Mouse (Mus musculus): ENCODE measurements around the gene Trmt1. TPM values are rescaled to one million over a fixed set of nuclear protein-coding genes. Genes with fewer than 3 reads are reported as not detected.

Trmt1 gene
- polyA plus RNA-seq, 1 experiment from 2014 or later: 56.2 TPM

GRCm38 (mm10) chr8:84650213-84650612, 35.9 kb upstream of the Trmt1 start:
- no peak for ATAC-seq (ENCODE audit: insufficient read depth, low FRiP score, low read depth)
- H3K4me1 ChIP-seq: peaks cover 10% of the 10 kb centered on the region
- H3K27me3 ChIP-seq (replicated peaks): no peaks in the 10 kb centered on the region
- H3K4me3 ChIP-seq (replicated peaks): no peak overlapping the region
- H3K27ac ChIP-seq: 0 out of 2 replicates have a peak overlapping the region, but pooled peaks have one; percentile 12
- H3K9ac ChIP-seq: no peak overlapping the region
- 50% methylated on average over 3 of the region's 3 CpGs for WGBS
- no peaks in the 10 kb centered on the region for H3K9me3 ChIP-seq
- H3K36me3 ChIP-seq: no peaks in the 10 kb centered on the region
- no peak overlapping the region for H3K4me2 ChIP-seq

- Histone ChIP-seq H3K9me3 (no peaks in the 10 kb centered on the region), H3K4me2 (no peak overlapping the region), H3K4me1 (peaks cover 25% of the 10 kb centered on the region), H3K27me3 (replicated peaks) (no peaks in the 10 kb centered on the region), H3K27ac (no peak overlapping the region), H3K9ac (no peak overlapping the region), H3K4me3 (replicated peaks) (no peak overlapping the region), H3K36me3 (no peaks in the 10 kb centered on the region)
- WGBS: 56% methylated on average over 9 of the region's 9 CpGs
- ATAC-seq (ENCODE audit: insufficient read depth, low FRiP score, low read depth): no peak
Observed at GRCm38 (mm10) chr8:84653092-84653631, 32.9 kb upstream of the Trmt1 start.

GRCm38 (mm10) chr8:84654597-84654996, 31.5 kb upstream of the Trmt1 start:
- Histone ChIP-seq H3K9ac (no peak overlapping the region), H3K36me3 (no peaks in the 10 kb centered on the region), H3K4me2 (no peak overlapping the region), H3K27me3 (replicated peaks) (no peaks in the 10 kb centered on the region), H3K9me3 (no peaks in the 10 kb centered on the region), H3K4me1 (peaks cover 32% of the 10 kb centered on the region), H3K4me3 (replicated peaks) (no peak overlapping the region), H3K27ac (peak overlapping the region; percentile 96)
- WGBS: 43% methylated on average over 4 of the region's 4 CpGs
- no peak for ATAC-seq (ENCODE audit: insufficient read depth, low FRiP score, low read depth)

GRCm38 (mm10) chr8:84655336-84656190, 30.5 kb upstream of the Trmt1 start:
- 3% methylated on average over 15 of the region's 15 CpGs for WGBS
- Histone ChIP-seq H3K4me1 (peaks cover 39% of the 10 kb centered on the region), H3K27me3 (replicated peaks) (no peaks in the 10 kb centered on the region)

GRCm38 (mm10) chr8:84656191-84656525, 29.9 kb upstream of the Trmt1 start:
- H3K36me3 ChIP-seq: no peaks in the 10 kb centered on the region
- peak overlapping the region; percentile 81 for H3K4me2 ChIP-seq
- peak overlapping the region; percentile 45 for H3K4me3 ChIP-seq (replicated peaks)
- no peak for ATAC-seq (ENCODE audit: insufficient read depth, low FRiP score, low read depth)
- H3K9me3 ChIP-seq: no peaks in the 10 kb centered on the region
- peak overlapping the region; percentile 96 for H3K27ac ChIP-seq
- under 1% methylated on average over 10 of the region's 10 CpGs for WGBS
- peaks cover 39% of the 10 kb centered on the region for H3K4me1 ChIP-seq
- peak overlapping the region; percentile 11 for H3K9ac ChIP-seq
- no peaks in the 10 kb centered on the region for H3K27me3 ChIP-seq (replicated peaks)

More at GRCm38 (mm10) chr8:84655336-84656190, 30.5 kb upstream of the Trmt1 start:
- H3K4me2 ChIP-seq: peak overlapping the region; percentile 81
- no peaks in the 10 kb centered on the region for H3K36me3 ChIP-seq
- H3K4me3 ChIP-seq (replicated peaks): peak overlapping the region; percentile 45
- ATAC-seq (ENCODE audit: insufficient read depth, low FRiP score, low read depth): peak; percentile 52
- no peaks in the 10 kb centered on the region for H3K9me3 ChIP-seq
- peak overlapping the region; percentile 96 for H3K27ac ChIP-seq
- H3K9ac ChIP-seq: peak overlapping the region; percentile 11

GRCm38 (mm10) chr8:84656641-84657126, 29.4 kb upstream of the Trmt1 start:
- Histone ChIP-seq H3K36me3 (no peaks in the 10 kb centered on the region), H3K9me3 (no peaks in the 10 kb centered on the region), H3K27me3 (replicated peaks) (no peaks in the 10 kb centered on the region), H3K9ac (peak overlapping the region; percentile 45; the same call in 1 of the 2 replicates), H3K27ac (peak overlapping the region; percentile 96), H3K4me2 (peak overlapping the region; percentile 81), H3K4me1 (peaks cover 39% of the 10 kb centered on the region), H3K4me3 (replicated peaks) (peak overlapping the region; percentile 45)
- WGBS: under 1% methylated on average over 23 of the region's 23 CpGs
- peak; percentile 81 for ATAC-seq (ENCODE audit: insufficient read depth, low FRiP score, low read depth)

GRCm38 (mm10) chr8:84657203-84657602, 28.9 kb upstream of the Trmt1 start:
- H3K9me3 ChIP-seq: no peaks in the 10 kb centered on the region
- H3K4me2 ChIP-seq: peak overlapping the region; percentile 81
- no peak for ATAC-seq (ENCODE audit: insufficient read depth, low FRiP score, low read depth)
- peaks cover 39% of the 10 kb centered on the region for H3K4me1 ChIP-seq
- H3K9ac ChIP-seq: no peak overlapping the region
- no peaks in the 10 kb centered on the region for H3K27me3 ChIP-seq (replicated peaks)
- H3K4me3 ChIP-seq (replicated peaks): peak overlapping the region; percentile 45
- H3K36me3 ChIP-seq: no peaks in the 10 kb centered on the region
- peak overlapping the region; percentile 96 for H3K27ac ChIP-seq

- peak overlapping the region; percentile 96 for H3K27ac ChIP-seq
- 41% methylated on average over 4 of the region's 4 CpGs for WGBS
- H3K4me1 ChIP-seq: peaks cover 39% of the 10 kb centered on the region
- ATAC-seq (ENCODE audit: insufficient read depth, low FRiP score, low read depth): no peak
- no peak overlapping the region for H3K4me3 ChIP-seq (replicated peaks)
- H3K9me3 ChIP-seq: no peaks in the 10 kb centered on the region
- H3K27me3 ChIP-seq (replicated peaks): no peaks in the 10 kb centered on the region
- peak overlapping the region; percentile 81; the same call in 1 of the 2 replicates for H3K4me2 ChIP-seq
- no peaks in the 10 kb centered on the region for H3K36me3 ChIP-seq
- no peak overlapping the region for H3K9ac ChIP-seq
Observed at GRCm38 (mm10) chr8:84657680-84658079, 28.4 kb upstream of the Trmt1 start.

- no peak for ATAC-seq (ENCODE audit: insufficient read depth, low FRiP score, low read depth)
- H3K27me3 ChIP-seq (replicated peaks): no peaks in the 10 kb centered on the region
- H3K4me1 ChIP-seq: peaks cover 44% of the 10 kb centered on the region
- H3K9me3 ChIP-seq: no peaks in the 10 kb centered on the region
- H3K27ac ChIP-seq: peak overlapping the region; percentile 99
- H3K4me2 ChIP-seq: no peak overlapping the region; the same call in 1 of the 2 replicates
- H3K9ac ChIP-seq: no peak overlapping the region
- no peak overlapping the region for H3K4me3 ChIP-seq (replicated peaks)
- no peaks in the 10 kb centered on the region for H3K36me3 ChIP-seq
- WGBS: 48% methylated on average over 1 of the region's 1 CpGs
Observed at GRCm38 (mm10) chr8:84658951-84659350, 27.2 kb upstream of the Trmt1 start.

GRCm38 (mm10) chr8:84659936-84660818, 25.9 kb upstream of the Trmt1 start:
- no peak for ATAC-seq (ENCODE audit: insufficient read depth, low FRiP score, low read depth)
- Histone ChIP-seq H3K4me1 (peaks cover 42% of the 10 kb centered on the region), H3K27ac (peak overlapping the region; percentile 99), H3K9me3 (no peaks in the 10 kb centered on the region), H3K9ac (peak overlapping the region; percentile 82; the same call in 1 of the 2 replicates), H3K4me2 (peak overlapping the region; percentile 78), H3K27me3 (replicated peaks) (no peaks in the 10 kb centered on the region), H3K4me3 (replicated peaks) (peak overlapping the region; percentile 89), H3K36me3 (no peaks in the 10 kb centered on the region)
- WGBS: 2% methylated on average over 33 of the region's 33 CpGs

- Histone ChIP-seq H3K9ac (peak overlapping the region; percentile 82; the same call in 1 of the 2 replicates), H3K4me1 (peaks cover 34% of the 10 kb centered on the region), H3K9me3 (no peaks in the 10 kb centered on the region), H3K27me3 (replicated peaks) (no peaks in the 10 kb centered on the region), H3K27ac (peak overlapping the region; percentile 99), H3K36me3 (no peaks in the 10 kb centered on the region), H3K4me2 (peak overlapping the region; percentile 78), H3K4me3 (replicated peaks) (peak overlapping the region; percentile 89)
- WGBS: 1% methylated on average over 20 of the region's 20 CpGs
- ATAC-seq (ENCODE audit: insufficient read depth, low FRiP score, low read depth): no peak
Observed at GRCm38 (mm10) chr8:84660819-84661457, 25.2 kb upstream of the Trmt1 start.
